Mouse (Mus musculus) right cerebral cortex, postnatal 10 days (tissue): ENCODE data around the gene Slc8b1.
A peak's percentile ranks its signal among the peaks of the same experiment; 100 is the strongest.

Experiments
- DNase-seq, 2 experiments: peaks; one replicate each; pipeline ENCODE4 v3.0.0; 2021; ENCODE audit warnings: low spot score in 2 of 2

Slc8b1 gene

GRCm38 (mm10) chr5:120567761-120568211 is 56.8 kb downstream of the Slc8b1 start:
- peak; percentile 68 to 72 for DNase-seq

DNA sequence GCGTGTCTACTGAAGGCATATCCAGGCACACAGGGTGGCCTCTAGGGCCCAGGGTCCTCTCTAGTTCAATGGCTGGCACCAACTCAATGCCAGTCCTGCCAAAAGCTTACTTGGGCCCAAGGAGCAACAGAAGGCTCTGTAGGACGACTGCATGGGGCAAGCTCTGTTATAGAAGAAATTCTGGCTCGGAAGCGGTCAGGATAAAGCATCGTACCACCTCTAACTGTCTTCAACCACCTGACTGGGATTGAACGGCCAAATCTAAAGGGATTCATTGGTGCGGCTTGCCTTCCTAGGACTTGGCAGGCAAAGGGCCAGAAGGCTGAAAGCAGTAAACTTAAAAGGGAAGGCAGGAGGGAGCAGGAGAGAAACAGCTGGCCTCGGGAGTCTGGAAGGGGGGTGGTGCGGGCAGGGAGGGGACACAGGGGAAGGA is 57.4 kb downstream of the Slc8b1 start:
- DNase-seq, result peak; percentile 67 to 80

DNA sequence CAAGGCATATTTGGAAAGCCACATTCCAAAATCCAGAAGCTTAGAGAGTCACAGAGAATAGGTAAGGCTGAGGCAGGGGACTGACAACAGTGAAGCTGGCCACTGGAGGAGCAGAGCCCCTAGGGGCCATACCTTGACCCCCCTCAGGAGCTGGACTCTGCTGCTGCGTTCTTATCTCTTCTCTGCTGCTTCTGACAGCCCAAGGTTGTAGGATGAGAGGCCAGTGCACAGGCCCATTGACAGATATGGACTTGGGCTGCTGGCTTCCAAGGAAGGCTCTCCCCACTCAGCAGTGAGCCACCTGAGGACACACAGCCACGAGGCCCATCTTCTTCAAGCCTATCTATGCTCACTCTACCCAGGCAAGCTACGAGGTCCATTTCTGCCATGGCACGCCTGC is 58.0 kb downstream of the Slc8b1 start:
- DNase-seq, result no peak

GRCm38 (mm10) chr5:120569791-120570190 is 58.8 kb downstream of the Slc8b1 start:
- DNase-seq, result no peak

DNA sequence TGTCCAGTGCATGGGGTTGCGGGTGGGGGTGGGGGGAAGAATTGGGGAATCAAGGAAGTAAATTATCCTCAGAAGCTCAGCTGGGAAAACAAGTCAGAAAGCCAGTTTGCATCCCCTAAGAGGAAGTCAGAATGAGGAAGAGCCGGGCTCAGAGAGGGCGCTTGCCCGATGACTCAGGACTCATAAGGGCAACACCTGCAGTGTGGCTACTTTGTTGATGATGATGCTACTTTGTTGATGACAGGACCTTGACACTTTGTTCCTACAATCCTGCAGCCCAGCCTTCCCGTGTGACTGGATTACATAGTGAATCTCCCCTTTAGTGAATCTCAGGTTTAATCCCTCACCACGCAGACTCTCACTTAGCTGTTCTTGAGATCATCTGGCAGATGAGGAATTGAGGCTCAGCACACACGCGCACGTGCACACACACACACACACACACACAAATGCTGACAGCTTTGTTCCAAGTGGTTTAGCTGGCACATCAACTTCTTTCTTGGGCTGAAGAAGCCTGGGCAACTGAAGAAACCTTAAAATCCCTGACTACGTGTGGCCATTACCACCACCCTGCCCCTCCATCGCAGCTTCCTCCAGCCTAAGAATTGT is 59.4 kb downstream of the Slc8b1 start:
- no peak for DNase-seq

DNA sequence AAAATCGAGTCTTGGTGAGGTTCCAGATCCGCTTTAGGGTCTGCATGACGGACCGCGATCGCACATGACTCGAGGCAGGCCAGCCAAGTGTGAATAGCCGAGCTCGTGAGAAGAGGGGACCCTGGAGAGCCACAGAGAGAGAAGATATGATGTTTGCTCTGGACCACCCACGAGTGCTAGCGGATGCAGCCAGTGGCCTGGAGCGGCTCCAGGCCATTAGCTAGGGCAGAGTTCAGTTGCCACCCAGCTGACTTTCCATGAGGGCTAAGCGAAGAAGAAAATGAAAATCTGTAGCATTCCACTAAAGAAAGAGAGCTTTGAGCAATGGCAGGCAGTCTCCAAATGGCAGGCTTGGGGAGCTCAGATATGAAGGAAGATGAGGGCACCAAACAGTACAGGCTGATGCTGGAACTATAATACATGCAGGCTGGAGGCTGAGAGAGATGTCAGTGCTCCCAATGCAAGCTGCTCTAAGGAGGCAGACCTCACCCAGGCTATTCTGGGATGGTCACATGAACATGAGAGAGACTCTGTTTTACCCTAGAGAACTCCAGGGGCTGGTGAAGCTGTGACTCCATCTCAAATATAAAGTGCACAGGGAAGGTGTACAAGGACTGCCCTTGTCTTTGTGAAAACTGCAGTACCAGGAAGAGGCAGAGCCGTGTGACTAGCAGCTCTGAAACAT is 60.2 kb downstream of the Slc8b1 start:
- no peak for DNase-seq

DNA sequence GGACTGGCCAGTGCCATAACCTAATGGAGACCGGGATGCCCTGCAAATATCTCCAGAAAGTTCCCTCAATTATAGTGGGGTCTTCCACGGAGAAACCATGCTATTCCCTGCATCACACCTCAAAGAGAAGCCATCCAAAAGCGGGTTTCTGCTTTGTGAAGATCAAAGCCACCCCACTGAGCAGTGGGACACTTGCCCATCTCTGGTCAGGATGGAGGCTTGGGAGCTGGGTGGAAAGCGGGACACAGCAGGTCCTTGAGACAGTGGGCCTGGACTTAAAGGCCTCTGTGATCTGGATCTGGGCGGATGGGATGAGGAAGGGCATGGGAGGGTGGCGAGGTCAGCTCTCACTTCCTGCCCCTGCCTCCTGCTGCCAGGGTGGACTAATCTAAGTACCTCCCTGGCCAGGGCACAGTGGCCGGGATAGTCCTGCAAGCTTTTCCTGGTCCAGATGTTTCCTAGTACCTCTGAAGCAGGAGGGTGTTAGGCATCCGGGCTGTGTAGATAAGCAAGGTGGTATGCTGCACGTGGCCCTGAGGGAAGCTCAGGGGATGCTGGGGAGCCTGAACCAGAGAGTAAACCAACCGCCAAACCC is 63.6 kb downstream of the Slc8b1 start:
- no peak for DNase-seq

DNA sequence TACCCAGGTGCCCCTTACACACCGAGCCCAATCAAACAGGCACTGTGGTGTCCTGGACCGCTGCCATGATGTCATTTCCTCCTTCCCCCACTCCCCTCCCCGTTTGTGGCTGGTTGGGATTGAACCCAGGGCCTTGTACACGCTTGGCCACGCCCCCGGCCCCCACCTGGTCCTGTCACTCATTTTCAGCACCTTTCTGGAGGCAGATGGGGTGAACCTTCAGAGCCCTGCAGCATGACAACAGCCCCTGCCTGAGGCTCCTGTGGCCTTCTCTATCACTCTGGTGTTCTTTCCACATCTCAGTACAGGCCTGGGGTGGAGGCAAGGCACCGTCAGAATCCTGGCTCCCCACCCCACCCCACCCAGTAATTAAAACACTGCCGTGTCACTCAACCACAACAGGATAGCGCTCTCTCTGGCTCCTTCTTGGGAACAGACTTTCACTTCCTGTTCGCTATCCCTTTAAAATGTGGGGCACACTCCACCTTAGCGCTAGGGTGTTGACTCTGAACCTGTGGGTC is 65.9 kb downstream of the Slc8b1 start:
- DNase-seq, result no peak

DNA sequence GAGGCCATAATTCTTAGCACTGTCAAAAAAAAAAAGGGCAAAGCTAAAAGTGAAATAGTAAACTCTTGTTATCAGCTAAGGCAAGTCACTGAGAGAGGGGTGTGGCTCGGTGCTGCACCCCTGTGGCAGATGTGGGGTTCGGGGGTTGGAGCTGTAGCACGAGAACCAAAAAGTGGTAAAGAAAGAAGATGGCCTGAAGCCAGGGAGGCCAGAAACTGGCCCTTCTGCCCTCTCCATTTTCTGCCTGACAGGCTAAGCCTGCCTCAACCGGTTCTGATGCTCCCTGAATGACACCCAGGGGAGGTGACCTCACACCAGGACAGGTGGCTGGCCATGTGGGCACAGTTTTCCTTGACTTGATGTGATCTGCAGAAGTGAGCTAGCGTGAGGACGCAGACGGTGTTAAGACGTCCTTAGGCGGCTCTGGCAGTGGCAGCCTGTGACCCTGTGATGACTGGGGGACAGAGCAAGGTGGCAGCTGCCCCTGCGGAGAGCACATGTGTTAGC is 67.0 kb downstream of the Slc8b1 start:
- DNase-seq, result no peak

DNA sequence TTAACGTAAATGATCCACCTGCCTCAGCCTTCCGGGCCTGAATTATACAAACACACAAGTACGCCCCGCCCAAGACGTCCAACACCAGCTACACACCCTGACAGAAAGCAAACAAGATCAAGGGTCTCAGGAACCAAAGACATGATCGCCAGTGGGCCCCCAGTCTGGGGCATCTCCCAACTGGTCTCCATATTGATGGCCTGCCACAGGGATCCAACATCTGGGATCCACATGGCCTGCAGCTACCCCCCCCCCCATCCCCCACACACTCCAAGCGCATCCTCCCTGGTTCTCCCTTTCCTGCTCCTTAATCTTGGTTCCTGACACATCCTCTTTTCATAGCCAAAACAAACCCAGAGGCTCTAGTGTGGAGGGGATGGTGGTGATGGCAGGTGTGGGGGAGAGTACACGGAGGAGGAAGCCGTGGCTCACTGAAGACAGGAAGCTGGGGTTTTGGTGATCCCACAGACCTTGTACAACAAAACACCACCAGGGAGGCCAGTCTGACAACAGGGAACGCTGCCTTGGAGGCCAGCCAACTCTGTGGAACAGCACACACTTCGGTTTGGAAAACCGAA is 67.6 kb downstream of the Slc8b1 start:
- DNase-seq, result peak in 1 of 2 experiments; percentile 66

DNA sequence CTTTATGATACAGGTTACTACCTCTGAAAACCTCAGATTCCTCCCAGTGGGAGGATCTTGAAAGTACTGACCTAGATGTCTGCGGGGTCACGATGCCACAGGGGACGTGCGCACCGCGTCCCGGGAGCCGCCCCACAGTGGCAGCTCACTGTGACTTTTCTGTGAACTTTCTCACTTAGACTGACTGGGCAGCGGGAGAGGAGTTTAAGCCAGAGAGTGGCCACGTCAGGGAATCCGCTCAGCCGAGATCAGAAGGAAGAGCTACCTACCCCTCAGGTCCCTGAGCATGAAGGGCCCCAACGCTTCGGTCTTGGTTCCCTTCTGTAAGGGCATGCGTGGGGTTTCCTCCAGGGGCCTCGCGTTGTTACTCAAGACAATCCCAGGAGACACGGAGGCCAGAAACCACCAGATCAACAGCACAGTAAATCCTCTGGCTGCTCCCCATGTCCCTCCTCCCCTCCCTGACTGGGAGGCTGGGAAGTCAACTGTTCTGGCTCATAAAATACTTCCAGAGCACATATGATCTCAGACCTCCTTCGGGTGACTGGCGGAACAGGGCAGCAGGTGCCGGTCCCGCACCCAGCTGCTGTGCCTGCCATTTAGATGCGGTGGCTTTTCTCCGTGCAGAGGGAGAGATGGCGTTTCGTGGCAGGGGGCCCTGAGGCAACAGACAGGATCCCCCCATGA is 68.4 kb downstream of the Slc8b1 start:
- DNase-seq, result no peak

- DNase-seq, result no peak
Observed at GRCm38 (mm10) chr5:120579898-120580626, 69.1 kb downstream of the Slc8b1 start.

GRCm38 (mm10) chr5:120582002-120582401 is 71.0 kb downstream of the Slc8b1 start:
- no peak for DNase-seq

- DNase-seq, result no peak
Observed at GRCm38 (mm10) chr5:120583511-120583910, 72.5 kb downstream of the Slc8b1 start.
